In genomic region chr8:54594634-54595033, GRCm38 (mm10) we compare ENCODE assay signal across 27 mouse cellular contexts. TPM values are rescaled to one million over a fixed set of nuclear protein-coding genes. Genes with fewer than 3 reads are reported as not detected.
DNase-seq lines count a peak whose midpoint lies in the region; ATAC-seq and TF ChIP-seq lines count a peak whose summit lies in the region.
"Had no signal": no experiment of that assay in that cellular context is flagged by ENCODE, and none has a peak within 500 bp of the region (broad histone marks: within the 10 kb centered on the region; RNA-seq: fewer than 3 reads in every experiment).

No protein-coding gene starts in this region.

- WGBS in embryonic facial prominence, embryonic 14.5 days, result 79% methylated on average over 5 of the region's 5 CpGs
- WGBS in embryonic facial prominence, embryonic 10.5 days, result 91% methylated on average over 5 of the region's 5 CpGs
- WGBS in hindbrain, embryonic 15.5 days, result 72% methylated on average over 5 of the region's 5 CpGs
- 88% methylated on average over 5 of the region's 5 CpGs for WGBS in hindbrain, embryonic 12.5 days
- 39% methylated on average over 5 of the region's 5 CpGs for WGBS in midbrain, postnatal 0 days

- no peak overlapping the region for H3K27ac ChIP-seq in embryonic facial prominence, embryonic 14.5 days (replicated peaks; ENCODE audit: low read depth, low read length)
- H3K27ac ChIP-seq in embryonic facial prominence, embryonic 10.5 days (replicated peaks), result no peak overlapping the region
- peak overlapping the region; percentile 46 for H3K27ac ChIP-seq in hindbrain, embryonic 15.5 days (replicated peaks)
- no peak overlapping the region for H3K27ac ChIP-seq in hindbrain, embryonic 12.5 days
- peak overlapping the region; percentile 69 for H3K27ac ChIP-seq in left cerebral cortex, adult 2 months
- peak overlapping the region; percentile 51 for H3K27ac ChIP-seq in midbrain, postnatal 0 days (ENCODE audit: low read depth, low read length)
- H3K27ac ChIP-seq: heart, embryonic 13.5 days; limb, embryonic 10.5 days; neural tube, embryonic 13.5 days had no signal

- H3K4me1 ChIP-seq in embryonic facial prominence, embryonic 14.5 days (ENCODE audit: control insufficient read depth, insufficient read depth, low read length), result no peaks in the 10 kb centered on the region
- H3K4me1 ChIP-seq in embryonic facial prominence, embryonic 10.5 days, result no peaks in the 10 kb centered on the region
- peaks cover 4% of the 10 kb centered on the region; the same call in 1 of the 2 replicates for H3K4me1 ChIP-seq in hindbrain, embryonic 15.5 days (replicated peaks)
- no peaks in the 10 kb centered on the region for H3K4me1 ChIP-seq in hindbrain, embryonic 12.5 days
- no peaks in the 10 kb centered on the region for H3K4me1 ChIP-seq in midbrain, postnatal 0 days (ENCODE audit: insufficient read depth, low read length)
- H3K4me1 ChIP-seq: heart, embryonic 13.5 days; limb, embryonic 10.5 days; neural tube, embryonic 13.5 days had no signal

- no peaks in the 10 kb centered on the region for H3K9me3 ChIP-seq in embryonic facial prominence, embryonic 14.5 days (ENCODE audit: control insufficient read depth, low read length)
- H3K9me3 ChIP-seq in embryonic facial prominence, embryonic 10.5 days, result no peaks in the 10 kb centered on the region
- no peaks in the 10 kb centered on the region for H3K9me3 ChIP-seq in hindbrain, embryonic 15.5 days
- no peaks in the 10 kb centered on the region for H3K9me3 ChIP-seq in hindbrain, embryonic 12.5 days (replicated peaks)
- no peaks in the 10 kb centered on the region for H3K9me3 ChIP-seq in midbrain, postnatal 0 days (ENCODE audit: low read length)
- H3K9me3 ChIP-seq: heart, embryonic 13.5 days; limb, embryonic 10.5 days; neural tube, embryonic 13.5 days had no signal

- TF ChIP-seq CTCF in left cerebral cortex, adult 2 months (IDR thresholded peaks at IDR 0.05), result no peak
- no peak for TF ChIP-seq CTCF in midbrain, postnatal 0 days (IDR thresholded peaks at IDR 0.05)

- H3K4me2 ChIP-seq in embryonic facial prominence, embryonic 14.5 days (ENCODE audit: low read depth, low read length), result no peak overlapping the region
- no peak overlapping the region for H3K4me2 ChIP-seq in hindbrain, embryonic 15.5 days
- no peak overlapping the region for H3K4me2 ChIP-seq in hindbrain, embryonic 12.5 days (replicated peaks)
- H3K4me2 ChIP-seq in midbrain, postnatal 0 days (ENCODE audit: low read depth, low read length, poor library complexity, severe bottlenecking), result 0 out of 2 replicates have a peak overlapping the region, but pooled peaks have one; percentile 7
- H3K4me2 ChIP-seq: heart, embryonic 13.5 days; neural tube, embryonic 13.5 days had no signal

- H3K4me3 ChIP-seq in embryonic facial prominence, embryonic 14.5 days (ENCODE audit: low read depth, low read length), result no peak overlapping the region
- no peak overlapping the region for H3K4me3 ChIP-seq in embryonic facial prominence, embryonic 10.5 days
- no peak overlapping the region for H3K4me3 ChIP-seq in hindbrain, embryonic 15.5 days
- no peak overlapping the region for H3K4me3 ChIP-seq in hindbrain, embryonic 12.5 days
- H3K4me3 ChIP-seq in left cerebral cortex, adult 2 months, result peak overlapping the region; percentile 9; the same call in 1 of the 2 replicates
- H3K4me3 ChIP-seq in midbrain, postnatal 0 days (ENCODE audit: low read depth, low read length), result no peak overlapping the region
- H3K4me3 ChIP-seq: heart, embryonic 13.5 days; limb, embryonic 10.5 days; neural tube, embryonic 13.5 days had no signal

- DNase-seq in embryonic facial prominence, embryonic 14.5 days (ENCODE audit: low spot score), result peak; percentile 19
- no peak for DNase-seq in embryonic facial prominence, embryonic 10.5 days (ENCODE audit: low spot score)
- no peak for DNase-seq in left cerebral cortex, adult 2 months (ENCODE audit: extremely low spot score in 1 of 2, low spot score in 2 of 2)
- DNase-seq in left cerebral cortex, postnatal 36 days (ENCODE audit: low spot score in 2 of 2), result no peak
- DNase-seq in midbrain, postnatal 0 days (ENCODE audit: low spot score), result peak; percentile 27
- DNase-seq in urinary bladder, postnatal 14 days (ENCODE audit: low spot score), result no peak
- DNase-seq: adrenal gland, postnatal 25 days; cerebellum, adult 18-20 months; cerebellum, postnatal 25 days; gastrocnemius, postnatal 14 days; heart, adult 18-20 months; kidney, adult 9 months; kidney, postnatal 25 days; liver, postnatal 0 days; lung, postnatal 10 days; thymus, postnatal 36 days had no signal

- no peaks in the 10 kb centered on the region for H3K36me3 ChIP-seq in embryonic facial prominence, embryonic 14.5 days (ENCODE audit: control insufficient read depth, insufficient read depth, low read length)
- no peaks in the 10 kb centered on the region for H3K36me3 ChIP-seq in embryonic facial prominence, embryonic 10.5 days (replicated peaks)
- H3K36me3 ChIP-seq in hindbrain, embryonic 15.5 days, result no peaks in the 10 kb centered on the region
- no peaks in the 10 kb centered on the region for H3K36me3 ChIP-seq in hindbrain, embryonic 12.5 days
- H3K36me3 ChIP-seq in midbrain, postnatal 0 days (ENCODE audit: insufficient read depth, low read length), result no peaks in the 10 kb centered on the region
- H3K36me3 ChIP-seq: heart, embryonic 13.5 days; limb, embryonic 10.5 days; neural tube, embryonic 13.5 days had no signal

- no peaks in the 10 kb centered on the region for H3K27me3 ChIP-seq in embryonic facial prominence, embryonic 14.5 days (replicated peaks; ENCODE audit: control insufficient read depth, insufficient read depth, low read length)
- H3K27me3 ChIP-seq in embryonic facial prominence, embryonic 10.5 days (replicated peaks; ENCODE audit: low read depth, poor library complexity, severe bottlenecking), result no peaks in the 10 kb centered on the region
- H3K27me3 ChIP-seq in hindbrain, embryonic 15.5 days, result no peaks in the 10 kb centered on the region
- no peaks in the 10 kb centered on the region for H3K27me3 ChIP-seq in hindbrain, embryonic 12.5 days
- no peaks in the 10 kb centered on the region for H3K27me3 ChIP-seq in midbrain, postnatal 0 days (ENCODE audit: insufficient read depth, low read length)
- H3K27me3 ChIP-seq: heart, embryonic 13.5 days; neural tube, embryonic 13.5 days; Patski had no signal

- intact Hi-C loops in left cerebral cortex, adult 2 months (cut with DNase I), result no loop called here
- intact Hi-C loops in left cerebral cortex, postnatal 36 days (cut with DNase I), result no loop called here

- H3K9ac ChIP-seq in embryonic facial prominence, embryonic 14.5 days (ENCODE audit: low read depth, low read length), result no peak overlapping the region
- H3K9ac ChIP-seq in hindbrain, embryonic 15.5 days, result no peak overlapping the region
- H3K9ac ChIP-seq in hindbrain, embryonic 12.5 days, result no peak overlapping the region
- H3K9ac ChIP-seq in midbrain, postnatal 0 days (replicated peaks; ENCODE audit: low read length, poor library complexity, severe bottlenecking), result no peak overlapping the region
- H3K9ac ChIP-seq: heart, embryonic 13.5 days; liver, postnatal 0 days; neural tube, embryonic 13.5 days had no signal

- no peak for ATAC-seq in embryonic facial prominence, embryonic 14.5 days (ENCODE audit: low read depth)
- ATAC-seq in hindbrain, embryonic 15.5 days (ENCODE audit: low FRiP score, low read depth), result no peak
- ATAC-seq in hindbrain, embryonic 12.5 days (ENCODE audit: low FRiP score), result no peak
- ATAC-seq in midbrain, postnatal 0 days (ENCODE audit: low FRiP score), result peak; percentile 36; the same call in 1 of the 2 replicates
- ATAC-seq: activated CD4-positive, CD25-positive, alpha-beta regulatory T cell, adult 4 months; liver, postnatal 0 days; Patski had no signal

RNA-seq across cellular contexts. Expression of gene Spata4, which starts 5.9 kb away (rescaled TPM):
- 0.38 TPM in 1 of 2 replicates, not detected in the other for polyA plus RNA-seq in embryonic facial prominence, embryonic 14.5 days (2014; fragmentation: Nextera tagmentation; extraction: Ambion mirVana)
- not detected in 2 replicates for polyA plus RNA-seq in embryonic facial prominence, embryonic 10.5 days (2016; fragmentation: Nextera tagmentation; extraction: Ambion mirVana)
- not detected in 2 replicates for polyA plus RNA-seq in hindbrain, embryonic 15.5 days (2015; fragmentation: Nextera tagmentation; extraction: Ambion mirVana)
- 0.44 TPM in 1 of 2 replicates, not detected in the other for polyA plus RNA-seq in hindbrain, embryonic 12.5 days (2016; fragmentation: Nextera tagmentation; extraction: Ambion mirVana)
- not detected for total RNA-seq in left cerebral cortex, adult 2 months (2021)
- under 1 TPM in 1 of 2 experiments, not detected in 1; 0.30 TPM for total RNA-seq in left cerebral cortex, postnatal 36 days (2021)
- total RNA-seq in midbrain, postnatal 0 days (2014; rRNA removed), result 0.38 TPM in 1 of 2 replicates, not detected in the other
- polyA plus RNA-seq in midbrain, postnatal 0 days (2015; fragmentation: Nextera tagmentation; extraction: Ambion mirVana), result 0.31 and 0.43 TPM in 2 replicates
- total RNA-seq: gastrocnemius, postnatal 14 days; heart, adult 18-20 months; heart, postnatal 25 days; layer of hippocampus, postnatal 25 days; liver, adult 2 months had no signal
- polyA plus RNA-seq: activated CD4-positive, CD25-positive, alpha-beta regulatory T cell, adult 4 months; heart, embryonic 13.5 days; intestine, embryonic 14.5 days; limb, embryonic 10.5 days; liver, adult 2 months; liver, postnatal 0 days; neural tube, embryonic 13.5 days; Patski had no signal

Comparison
In these comparisons a context has a peak if more than half of its experiments do, and no peak if none do; other contexts are left out.
1. DNase-seq: peak in embryonic facial prominence, embryonic 14.5 days (single experiment) and midbrain, postnatal 0 days (single experiment); none in embryonic facial prominence, embryonic 10.5 days (single experiment), left cerebral cortex, adult 2 months (0 of 2), left cerebral cortex, postnatal 36 days (0 of 2) and urinary bladder, postnatal 14 days (single experiment).
2. H3K27ac ChIP-seq: peak in hindbrain, embryonic 15.5 days (single experiment), left cerebral cortex, adult 2 months (single experiment) and midbrain, postnatal 0 days (single experiment); none in embryonic facial prominence, embryonic 14.5 days (single experiment), embryonic facial prominence, embryonic 10.5 days (single experiment) and hindbrain, embryonic 12.5 days (single experiment).